Mouse (Mus musculus) embryonic facial prominence, embryonic 12.5 days (tissue): Measurements from ENCODE around the gene Kcnh2. TPM values are rescaled to one million over a fixed set of nuclear protein-coding genes. Genes with fewer than 3 reads are reported as not detected.
"Not testable (repeated sequence)": the region's sequence is repeated elsewhere in the genome, so short reads cannot be mapped to it uniquely, and the experiment has no call there.

Source experiments
- ATAC-seq: fragments of 200-750 bp; cut with Nextera tagmentation; 2 replicates; pipeline ENCODE4 v1.8.0; 2017; ENCODE audit not compliant: insufficient number of reproducible peaks, insufficient read depth, low FRiP score, low TSS enrichment
- H3K27ac ChIP-seq: fragments of 300-500 bp; sonication (generic); 2 replicates; pipeline ENCODE4 v1.5.1; 2016; ENCODE audit warnings: mild to moderate bottlenecking
- H3K27me3 ChIP-seq: fragments of 300-500 bp; sonication (generic); 2 replicates; pipeline ENCODE4 v1.6.1; 2016; ENCODE audit warnings: mild to moderate bottlenecking, moderate library complexity
- H3K36me3 ChIP-seq: fragments of 300-500 bp; sonication (generic); 2 replicates; pipeline ENCODE4 v1.6.1; 2016; ENCODE audit warnings: mild to moderate bottlenecking
- H3K4me1 ChIP-seq: fragments of 300-500 bp; sonication (generic); 2 replicates; pipeline ENCODE4 v1.6.1; 2016
- H3K4me2 ChIP-seq: fragments of 300-500 bp; sonication (generic); replicated peaks from 2 replicates; pipeline ENCODE4 v1.6.1; 2016; ENCODE audit warnings: mild to moderate bottlenecking, moderate library complexity
- H3K4me3 ChIP-seq: fragments of 300-500 bp; sonication (generic); 2 replicates; pipeline ENCODE4 v1.5.1; 2016; ENCODE audit warnings: mild to moderate bottlenecking
- H3K9ac ChIP-seq: fragments of 300-500 bp; sonication (generic); 2 replicates; pipeline ENCODE4 v1.6.1; 2016; ENCODE audit warnings: mild to moderate bottlenecking, moderate library complexity
- H3K9me3 ChIP-seq: fragments of 300-500 bp; sonication (generic); 2 replicates; pipeline ENCODE4 v1.6.1; 2016; ENCODE audit warnings: mild to moderate bottlenecking, moderate library complexity
- WGBS: fragments of 180-500 bp; shearing (Covaris S2); methylation state at CpG from one replicate; pipeline ENCODE4 v1.1.7; 2016; 5-methylcytosine and 5-hydroxymethylcytosine counted together
- polyA plus RNA-seq: library from polyadenylated mRNA; unstranded; fragments of >200 nt; fragmentation: Nextera tagmentation; extraction: Ambion mirVana; gene quantifications from 2 replicates; pipeline ENCODE4 v1.2.1, GENCODE M21; 2016

The Kcnh2 gene
- polyA plus RNA-seq, result 4.5 and 5.2 TPM in 2 replicates

DNA sequence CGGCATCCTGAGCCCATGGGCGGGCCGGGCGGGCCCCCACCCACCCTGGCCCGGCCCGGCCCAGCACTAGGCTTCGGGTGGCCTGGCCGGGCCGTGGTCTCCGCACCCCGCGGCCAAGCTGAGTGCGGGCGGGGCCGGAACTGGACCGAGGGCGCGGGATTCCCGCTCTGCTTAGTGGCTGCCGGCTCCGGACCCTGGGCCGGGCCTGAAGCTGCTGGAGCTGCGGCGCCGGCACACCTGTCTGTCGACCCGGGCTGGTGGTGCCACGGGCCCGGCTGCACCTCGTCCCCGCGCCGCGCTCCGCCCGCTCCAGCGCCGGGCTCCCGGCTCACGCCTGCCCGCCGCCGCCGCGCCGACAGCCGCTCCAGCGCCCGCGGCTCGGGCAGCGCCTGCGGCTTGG, at the start of gene Kcnh2:
Gene Kcnh2, minus strand, starts transcription at position 327 of the 400 bp plus-strand sequence.
- ATAC-seq, result peak; percentile 12; the same call in 1 of the 2 replicates
- under 1% methylated on average over 23 of the region's 53 CpGs for WGBS
- H3K27ac ChIP-seq, result peak within 1 kb of the TSS; percentile 81
- peaks cover 28% of the 10 kb centered on the region for H3K4me1 ChIP-seq
- peak within 1 kb of the TSS; percentile 63 for H3K4me3 ChIP-seq
- H3K27me3 ChIP-seq, result peaks cover 73% of the 10 kb centered on the region
- H3K36me3 ChIP-seq, result no peaks in the 10 kb centered on the region
- H3K9me3 ChIP-seq, result no peaks in the 10 kb centered on the region
- H3K4me2 ChIP-seq, result peak within 1 kb of the TSS; percentile 99
- peak within 1 kb of the TSS; percentile 66 for H3K9ac ChIP-seq

DNA sequence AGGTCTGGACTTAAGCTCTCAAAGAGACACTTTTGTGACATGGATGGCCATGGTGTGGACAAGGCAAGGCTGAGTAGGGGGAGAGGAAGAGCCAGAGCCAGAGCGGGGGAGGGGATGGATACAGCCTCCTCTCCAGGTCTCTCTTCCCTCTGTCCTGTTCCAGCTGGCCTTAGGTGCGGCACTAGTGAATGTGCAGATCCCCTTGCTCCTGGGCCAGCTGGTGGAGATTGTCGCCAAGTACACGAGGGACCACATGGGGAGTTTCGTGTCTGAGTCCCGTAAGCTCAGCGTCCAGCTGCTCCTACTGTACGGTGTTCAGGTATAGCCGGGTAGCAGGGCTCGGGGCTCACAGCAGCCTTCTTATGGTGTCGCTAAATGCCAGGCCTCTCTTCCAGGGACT, 49.0 kb upstream of the Kcnh2 start:
- H3K36me3 ChIP-seq, result peaks cover 28% of the 10 kb centered on the region; the same call in 1 of the 2 replicates
- 0 out of 2 replicates have a peak, but pooled peaks have one; percentile 5 for ATAC-seq
- WGBS, result 83% methylated on average over 11 of the region's 11 CpGs

GRCm38 (mm10) chr5:24399686-24400085, 48.3 kb upstream of the Kcnh2 start:
- Histone ChIP-seq H3K4me2 (no peak overlapping the region), H3K27ac (no peak overlapping the region), H3K27me3 (no peaks in the 10 kb centered on the region), H3K9ac (no peak overlapping the region), H3K9me3 (no peaks in the 10 kb centered on the region), H3K4me1 (no peaks in the 10 kb centered on the region), H3K4me3 (no peak overlapping the region), H3K36me3 (peaks cover 21% of the 10 kb centered on the region; the same call in 1 of the 2 replicates)
- 0 out of 2 replicates have a peak, but pooled peaks have one; percentile 19 for ATAC-seq
- WGBS, result 85% methylated on average over 10 of the region's 10 CpGs

More for the DNA sequence above, 49.0 kb upstream of the Kcnh2 start:
- Histone ChIP-seq H3K27ac (no peak overlapping the region), H3K9ac (no peak overlapping the region), H3K9me3 (no peaks in the 10 kb centered on the region), H3K4me2 (no peak overlapping the region), H3K4me3 (no peak overlapping the region), H3K4me1 (no peaks in the 10 kb centered on the region), H3K27me3 (no peaks in the 10 kb centered on the region)

DNA sequence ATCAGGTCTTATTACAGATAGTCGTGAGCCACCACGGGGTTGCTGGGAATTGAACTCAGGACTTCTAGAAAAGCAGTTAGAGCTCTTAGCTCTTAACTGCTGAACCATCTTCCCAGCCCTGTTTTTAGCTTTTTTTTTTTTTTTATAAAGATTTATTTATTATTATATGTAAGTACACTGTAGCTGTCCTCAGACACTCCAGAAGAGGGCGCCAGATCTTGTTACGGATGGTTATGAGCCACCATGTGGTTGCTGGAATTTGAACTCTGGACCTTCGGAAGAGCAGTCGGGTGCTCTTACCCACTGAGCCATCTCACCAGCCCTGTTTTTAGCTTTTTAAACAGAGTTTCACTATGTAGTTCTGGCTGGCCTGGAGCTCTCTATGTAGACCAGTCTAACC, 44.9 kb upstream of the Kcnh2 start:
- not testable (repeated sequence) for H3K4me2 ChIP-seq, H3K36me3 ChIP-seq, H3K4me3 ChIP-seq, H3K4me1 ChIP-seq, H3K27ac ChIP-seq, H3K9me3 ChIP-seq, H3K9ac ChIP-seq, H3K27me3 ChIP-seq, ATAC-seq
- 85% methylated on average over 6 of the region's 6 CpGs for WGBS

GRCm38 (mm10) chr5:24394165-24394894, 42.9 kb upstream of the Kcnh2 start:
- Histone ChIP-seq H3K9ac (peak overlapping the region; percentile 44; the same call in 1 of the 2 replicates), H3K27me3 (peaks cover 6% of the 10 kb centered on the region), H3K36me3 (no peaks in the 10 kb centered on the region), H3K4me2 (peak overlapping the region; percentile 49), H3K4me3 (peak overlapping the region; percentile 60), H3K27ac (peak overlapping the region; percentile 77), H3K9me3 (no peaks in the 10 kb centered on the region), H3K4me1 (no peaks in the 10 kb centered on the region)
- 1% methylated on average over 36 of the region's 36 CpGs for WGBS
- ATAC-seq, result peak; percentile 97

DNA sequence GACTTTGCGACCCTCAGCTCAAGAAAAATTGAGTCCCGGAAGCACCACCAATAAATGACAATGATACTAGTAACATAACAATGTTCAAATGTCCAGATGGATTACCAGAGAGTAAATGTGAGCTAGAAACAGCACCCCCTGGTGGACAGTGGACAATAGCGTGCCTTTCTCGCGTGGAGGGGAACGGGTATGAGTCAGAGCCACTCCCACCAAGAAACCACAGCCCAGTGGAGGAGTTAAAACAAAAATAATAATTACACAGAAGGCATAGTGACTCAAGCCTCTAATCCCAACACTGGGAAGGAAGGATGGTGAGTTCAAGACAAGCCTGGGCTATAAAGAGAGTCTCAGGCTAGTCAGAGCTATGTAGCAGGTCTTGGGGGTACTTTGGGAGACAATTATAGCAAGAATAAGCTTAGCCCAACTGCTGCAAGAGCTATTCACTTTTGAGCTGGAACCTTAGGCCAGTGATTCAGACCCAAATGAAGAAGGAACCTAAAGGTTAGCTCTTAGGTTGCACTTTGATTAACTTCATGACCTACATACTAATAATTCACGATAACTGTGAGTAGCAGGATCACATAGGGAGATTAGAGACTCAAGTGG, 42.1 kb upstream of the Kcnh2 start, which contains the start of gene Abcb8:
Gene Abcb8, plus strand, starts transcription at position 272 of the 606 bp plus-strand sequence.
- 20% methylated on average over 7 of the region's 7 CpGs for WGBS
- Histone ChIP-seq H3K4me1 (no peaks in the 10 kb centered on the region), H3K27ac (peak within 1 kb of the TSS; percentile 77), H3K4me2 (peak within 1 kb of the TSS; percentile 49), H3K27me3 (peaks cover 12% of the 10 kb centered on the region), H3K4me3 (peak within 1 kb of the TSS; percentile 60), H3K9ac (peak within 1 kb of the TSS; percentile 44; the same call in 1 of the 2 replicates), H3K9me3 (no peaks in the 10 kb centered on the region), H3K36me3 (no peaks in the 10 kb centered on the region)
- no peak for ATAC-seq

- WGBS, result 73% methylated on average over 7 of the region's 7 CpGs
- Histone ChIP-seq H3K4me3 (no peak overlapping the region), H3K9me3 (no peaks in the 10 kb centered on the region), H3K9ac (no peak overlapping the region), H3K36me3 (no peaks in the 10 kb centered on the region), H3K27me3 (peaks cover 20% of the 10 kb centered on the region), H3K4me2 (no peak overlapping the region), H3K27ac (no peak overlapping the region), H3K4me1 (peaks cover 4% of the 10 kb centered on the region; the same call in 1 of the 2 replicates)
- no peak for ATAC-seq
Observed at GRCm38 (mm10) chr5:24392724-24393123, 41.3 kb upstream of the Kcnh2 start.

DNA sequence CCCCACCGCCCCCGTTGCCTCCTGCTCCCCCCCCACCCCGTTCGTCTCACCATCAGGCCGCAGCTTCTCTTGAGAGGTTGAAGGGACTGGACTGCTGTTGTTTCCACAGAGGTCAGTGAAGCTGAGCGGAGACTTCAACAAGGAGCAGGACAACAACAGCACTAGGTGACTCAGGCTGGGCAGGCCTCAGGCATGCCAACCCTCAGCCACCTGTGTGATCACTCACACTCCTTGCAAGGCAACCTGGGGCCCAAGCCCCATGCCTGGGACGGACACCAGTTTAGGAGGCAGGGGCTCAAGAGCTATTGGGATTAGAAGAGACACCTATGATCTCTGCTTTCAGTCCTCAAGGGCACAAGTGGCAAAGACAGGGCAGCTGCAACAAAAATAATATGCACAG, 40.5 kb upstream of the Kcnh2 start, which contains the start of gene Atg9b:
Gene Atg9b, minus strand, starts transcription at position 280 of the 400 bp plus-strand sequence.
- WGBS, result 76% methylated on average over 7 of the region's 7 CpGs
- Histone ChIP-seq H3K36me3 (no peaks in the 10 kb centered on the region), H3K4me3 (no peak within 1 kb of the TSS), H3K9me3 (no peaks in the 10 kb centered on the region), H3K4me1 (peaks cover 10% of the 10 kb centered on the region), H3K9ac (no peak within 1 kb of the TSS), H3K4me2 (no peak within 1 kb of the TSS), H3K27me3 (peaks cover 29% of the 10 kb centered on the region), H3K27ac (no peak within 1 kb of the TSS)
- ATAC-seq, result no peak

GRCm38 (mm10) chr5:24389658-24390020, 38.2 kb upstream of the Kcnh2 start:
- Histone ChIP-seq H3K27ac (no peak overlapping the region), H3K4me2 (no peak overlapping the region), H3K9ac (no peak overlapping the region), H3K27me3 (peaks cover 48% of the 10 kb centered on the region), H3K4me1 (peaks cover 10% of the 10 kb centered on the region), H3K36me3 (no peaks in the 10 kb centered on the region), H3K4me3 (no peak overlapping the region), H3K9me3 (no peaks in the 10 kb centered on the region)
- ATAC-seq, result no peak
- 82% methylated on average over 4 of the region's 4 CpGs for WGBS

GRCm38 (mm10) chr5:24389011-24389657, 37.7 kb upstream of the Kcnh2 start:
- Histone ChIP-seq H3K4me3 (no peak overlapping the region), H3K27me3 (peaks cover 48% of the 10 kb centered on the region), H3K27ac (no peak overlapping the region), H3K36me3 (no peaks in the 10 kb centered on the region), H3K4me1 (peaks cover 10% of the 10 kb centered on the region), H3K9ac (no peak overlapping the region), H3K9me3 (no peaks in the 10 kb centered on the region), H3K4me2 (no peak overlapping the region)
- ATAC-seq, result no peak
- 54% methylated on average over 7 of the region's 7 CpGs for WGBS

GRCm38 (mm10) chr5:24388246-24388915, 37.0 kb upstream of the Kcnh2 start:
- no peaks in the 10 kb centered on the region for H3K9me3 ChIP-seq
- ATAC-seq, result no peak
- 23% methylated on average over 26 of the region's 26 CpGs for WGBS
- peak overlapping the region; percentile 49 for H3K4me3 ChIP-seq
- peaks cover 48% of the 10 kb centered on the region for H3K27me3 ChIP-seq
- peaks cover 14% of the 10 kb centered on the region for H3K4me1 ChIP-seq
- peak overlapping the region; percentile 68 for H3K9ac ChIP-seq
- H3K27ac ChIP-seq, result 0 out of 2 replicates have a peak overlapping the region, but pooled peaks have one; percentile 6
- no peaks in the 10 kb centered on the region for H3K36me3 ChIP-seq
- H3K4me2 ChIP-seq, result peak overlapping the region; percentile 96
